Mouse (Mus musculus): Measurements from ENCODE around the gene Il27ra.

DNA sequence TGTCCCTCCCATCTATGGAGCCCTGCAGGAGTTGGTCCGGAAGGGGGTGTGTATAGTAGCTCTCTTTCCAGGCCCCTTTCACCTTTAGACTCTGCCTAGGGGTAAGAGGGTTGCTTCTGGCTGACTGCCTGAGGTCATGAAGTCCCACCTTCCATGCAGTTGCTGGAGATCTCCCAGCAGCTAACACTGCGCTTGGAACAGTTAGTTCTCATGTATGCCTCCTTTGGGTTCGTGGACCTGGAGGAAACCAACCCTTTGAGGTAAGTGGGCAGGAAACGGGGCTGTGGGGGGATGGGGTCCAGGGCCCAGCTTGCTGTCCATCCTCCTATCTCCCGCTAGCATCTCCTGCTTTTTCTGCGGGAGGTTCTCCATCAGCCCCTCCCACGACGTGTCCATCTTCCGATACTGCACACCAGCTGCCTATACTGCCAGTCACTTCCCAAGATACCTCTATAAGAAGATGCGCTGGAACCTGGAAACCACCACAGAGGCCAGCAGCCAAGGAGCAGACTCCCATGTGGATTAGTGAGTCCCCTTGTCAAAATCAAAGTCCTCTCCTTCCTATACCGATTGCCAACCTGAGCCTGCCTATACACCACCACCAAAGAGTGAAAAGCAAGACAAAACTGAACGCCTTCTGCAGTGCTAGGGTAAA lies 39.3 kb downstream of the Il27ra start:
- TF ChIP-seq MAFK (IDR thresholded peaks at IDR 0.05; ENCODE audit: insufficient read depth, low read depth, low read length) (no peak), CHD2 (IDR thresholded peaks at IDR 0.05; ENCODE audit: low read depth, low read length) (no peak), ZNF384 (IDR thresholded peaks at IDR 0.05; ENCODE audit: low read depth, low read length) (no peak), ZC3H11A (IDR thresholded peaks at IDR 0.05; ENCODE audit: borderline replicate concordance, low read depth, low read length) (no peak), HCFC1 (IDR thresholded peaks at IDR 0.05; ENCODE audit: borderline replicate concordance, insufficient read depth, low read length) (no peak)

Data from ES-E14 (cell line).